26 mouse cellular contexts compared by ENCODE assay signal in the genomic region with DNA sequence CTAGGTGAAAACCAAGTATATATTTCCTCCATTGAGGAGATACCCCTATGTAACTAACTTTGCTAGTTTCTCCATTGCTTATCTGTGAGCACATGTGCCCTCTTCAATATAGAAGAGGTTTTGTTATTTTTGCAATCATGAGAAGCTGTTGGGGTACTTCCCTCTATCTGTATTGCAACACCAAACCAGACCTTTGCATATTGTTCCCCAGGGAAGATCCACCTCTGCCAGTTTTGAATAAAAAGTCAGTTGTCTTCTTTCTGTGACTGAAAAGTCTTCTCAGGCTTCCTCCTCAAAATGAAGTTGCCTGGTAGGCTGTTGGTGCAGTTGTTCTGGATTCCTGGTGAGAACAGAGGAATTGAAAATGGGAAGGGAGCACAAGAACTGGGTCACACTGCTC.
"Had no signal": no experiment of that assay in that cellular context is flagged by ENCODE, and none has a peak within 500 bp of the region (broad histone marks: within the 10 kb centered on the region; RNA-seq: fewer than 3 reads in every experiment).

No protein-coding gene starts in this region.

- H3K27ac ChIP-seq: heart, embryonic 10.5 days; hindbrain, embryonic 10.5 days; hindbrain, embryonic 12.5 days; hindbrain, embryonic 14.5 days; intestine, embryonic 15.5 days; kidney, embryonic 15.5 days; kidney, postnatal 0 days; layer of hippocampus, adult 2 months; limb, embryonic 13.5 days; limb, embryonic 15.5 days; liver, embryonic 12.5 days had no signal

- ATAC-seq: hindbrain, embryonic 16.5 days; inflammation-experienced regulatory T-cells, adult 6 months; intestine, embryonic 15.5 days; intestine, postnatal 0 days; liver, embryonic 12.5 days had no signal

- H3K27me3 ChIP-seq: heart, embryonic 12.5 days; hindbrain, embryonic 12.5 days; intestine, embryonic 15.5 days; kidney, embryonic 15.5 days; limb, embryonic 13.5 days; limb, embryonic 15.5 days; liver, embryonic 12.5 days had no signal

- DNase-seq: gastrocnemius, postnatal 14 days; gastrocnemius, postnatal 36 days; heart, adult 18-20 months; heart, postnatal 10 days; heart, postnatal 4 days; kidney, adult 18-20 months; kidney, adult 9 months; kidney, postnatal 14 days; kidney, postnatal 36 days; layer of hippocampus, postnatal 36 days; left cerebral cortex, postnatal 4 days had no signal

- H3K4me2 ChIP-seq: heart, embryonic 12.5 days; hindbrain, embryonic 12.5 days; hindbrain, embryonic 14.5 days; intestine, embryonic 15.5 days; kidney, embryonic 15.5 days; limb, embryonic 13.5 days; limb, embryonic 15.5 days; liver, embryonic 12.5 days had no signal

- H3K4me3 ChIP-seq: heart, embryonic 10.5 days; heart, embryonic 12.5 days; hindbrain, embryonic 10.5 days; hindbrain, embryonic 12.5 days; intestine, embryonic 15.5 days; kidney, embryonic 15.5 days; layer of hippocampus, adult 2 months; limb, embryonic 13.5 days; limb, embryonic 15.5 days; liver, embryonic 12.5 days had no signal

- H3K4me1 ChIP-seq: heart, embryonic 10.5 days; heart, embryonic 12.5 days; hindbrain, embryonic 10.5 days; hindbrain, embryonic 12.5 days; intestine, embryonic 15.5 days; kidney, embryonic 15.5 days; limb, embryonic 13.5 days; limb, embryonic 15.5 days; liver, embryonic 12.5 days had no signal

- H3K36me3 ChIP-seq: heart, embryonic 10.5 days; heart, embryonic 12.5 days; hindbrain, embryonic 10.5 days; hindbrain, embryonic 12.5 days; intestine, embryonic 15.5 days; kidney, embryonic 15.5 days; limb, embryonic 13.5 days; limb, embryonic 15.5 days; liver, embryonic 12.5 days had no signal

- H3K9me3 ChIP-seq: heart, embryonic 10.5 days; heart, embryonic 12.5 days; hindbrain, embryonic 10.5 days; hindbrain, embryonic 12.5 days; intestine, embryonic 15.5 days; kidney, embryonic 15.5 days; limb, embryonic 15.5 days; liver, embryonic 12.5 days had no signal

- H3K9ac ChIP-seq: heart, embryonic 12.5 days; hindbrain, embryonic 12.5 days; hindbrain, embryonic 14.5 days; intestine, embryonic 15.5 days; kidney, embryonic 15.5 days; limb, embryonic 13.5 days; limb, embryonic 15.5 days; liver, embryonic 12.5 days had no signal
